Mouse (Mus musculus): ENCODE measurements around the gene Isy1.
"Not testable (repeated sequence)": the region's sequence is repeated elsewhere in the genome, so short reads cannot be mapped to it uniquely, and the experiment has no call there.

DNA sequence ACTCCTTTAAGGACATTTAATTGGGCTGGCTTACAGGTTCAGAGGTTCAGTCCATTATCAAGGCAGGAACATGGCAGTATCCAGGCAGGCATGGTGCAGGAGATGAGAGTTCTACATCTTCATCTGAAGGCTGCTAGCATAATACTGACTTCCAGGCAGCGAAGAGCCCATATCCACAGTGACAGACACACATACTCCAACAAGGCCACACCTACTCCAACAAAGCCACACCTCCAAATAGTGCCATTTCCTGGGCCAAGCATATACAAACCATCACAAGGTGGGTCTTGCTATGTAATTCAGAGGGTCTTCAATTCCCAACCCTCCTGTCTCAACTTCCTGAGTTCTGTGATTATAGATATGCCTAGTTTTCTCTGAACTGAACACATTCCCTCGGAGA is 74.3 kb downstream of the Isy1 start:
- TF ChIP-seq CTCF (conservative IDR thresholded peaks at IDR 0.05; ENCODE audit: low read length); POU5F1 (IDR thresholded peaks at IDR 0.05; ENCODE audit: borderline replicate concordance, low read length); NANOG (IDR thresholded peaks at IDR 0.05; ENCODE audit: borderline replicate concordance, low read length): not testable (repeated sequence)

All from E14TG2a.4 (cell line).